Mouse (Mus musculus): ENCODE results near the gene Fnip2. TPM values are rescaled to one million over a fixed set of nuclear protein-coding genes. Genes with fewer than 3 reads are reported as not detected.

Gene Fnip2
- polyA plus RNA-seq, 2 experiments: 4.1 to 7.5 TPM

DNA sequence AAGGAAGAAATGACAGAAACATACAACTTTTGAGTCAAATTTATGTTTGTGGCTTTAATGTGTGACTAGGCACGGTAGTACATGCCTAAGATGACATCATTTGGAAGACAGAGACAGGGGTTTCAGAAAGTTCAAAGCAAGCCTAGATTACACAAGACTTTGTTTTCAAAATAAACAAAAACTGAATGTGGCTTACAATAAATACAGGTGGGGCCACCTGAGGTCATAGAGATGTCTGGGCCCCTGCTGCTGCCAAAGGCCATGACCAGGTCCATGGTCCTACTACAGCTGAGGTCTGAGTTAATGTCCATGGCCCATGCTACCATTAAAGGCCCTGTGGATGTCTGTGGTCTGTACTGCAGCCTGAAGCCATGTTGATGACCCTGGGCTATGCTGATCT is 154.1 kb downstream of the Fnip2 start:
- WGBS: 89% methylated on average over 1 of the region's 1 CpGs
- H3K9me3 ChIP-seq (ENCODE audit: control insufficient read depth, low read length): no peaks in the 10 kb centered on the region

DNA sequence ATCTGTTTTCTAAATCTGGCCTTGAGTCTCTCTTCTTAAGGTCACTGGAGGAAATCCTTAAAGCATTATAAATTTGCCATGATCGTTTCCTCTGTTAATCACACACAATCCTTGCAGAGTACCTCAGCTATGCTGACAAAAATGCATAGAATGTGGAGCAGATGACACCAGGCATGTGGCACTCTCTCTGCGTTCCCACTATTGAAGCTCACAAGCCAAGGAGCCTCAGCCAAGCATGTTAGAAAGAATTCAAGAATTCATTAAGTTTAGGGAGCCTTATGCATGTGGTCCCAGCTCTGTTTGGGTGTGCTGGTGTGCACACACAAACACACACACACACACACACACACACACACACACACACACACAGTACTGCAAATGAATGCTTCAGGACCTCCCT is 155.9 kb downstream of the Fnip2 start:
- H3K9me3 ChIP-seq (ENCODE audit: control insufficient read depth, low read length): no peaks in the 10 kb centered on the region
- no peak overlapping the region for H3K27ac ChIP-seq (replicated peaks; ENCODE audit: low read depth, low read length)
- no peak for ATAC-seq (ENCODE audit: low FRiP score, low read depth)
- no peaks in the 10 kb centered on the region for H3K27me3 ChIP-seq (ENCODE audit: control insufficient read depth, insufficient read depth, low read length)
- no peak for DNase-seq (ENCODE audit: low spot score)
- no peak overlapping the region for H3K4me2 ChIP-seq (replicated peaks; ENCODE audit: low read depth, low read length, severe bottlenecking)
- H3K36me3 ChIP-seq (ENCODE audit: control insufficient read depth, insufficient read depth, low read length): no peaks in the 10 kb centered on the region
- no peak for TF ChIP-seq POLR2A (IDR thresholded peaks at IDR 0.05; ENCODE audit: borderline replicate concordance, extremely low read depth, insufficient read depth, insufficient read length)
- 0 out of 2 replicates have a peak, but pooled peaks cover 4% of the 10 kb centered on the region for H3K4me1 ChIP-seq (ENCODE audit: control insufficient read depth, insufficient read depth, low read length)
- WGBS: 35% methylated on average over 2 of the region's 2 CpGs
- H3K4me3 ChIP-seq (replicated peaks; ENCODE audit: low read length): no peak overlapping the region
- H3K9ac ChIP-seq (ENCODE audit: low read depth, low read length, severe bottlenecking): no peak overlapping the region

More for the DNA sequence above, 154.1 kb downstream of the Fnip2 start:
- no peaks in the 10 kb centered on the region for H3K27me3 ChIP-seq (ENCODE audit: control insufficient read depth, insufficient read depth, low read length)
- no peak for ATAC-seq (ENCODE audit: low FRiP score, low read depth)
- TF ChIP-seq POLR2A (IDR thresholded peaks at IDR 0.05; ENCODE audit: borderline replicate concordance, extremely low read depth, insufficient read depth, insufficient read length): no peak
- no peak overlapping the region for H3K9ac ChIP-seq (ENCODE audit: low read depth, low read length, severe bottlenecking)
- H3K4me1 ChIP-seq (ENCODE audit: control insufficient read depth, insufficient read depth, low read length): 0 out of 2 replicates have a peak, but pooled peaks cover 4% of the 10 kb centered on the region
- no peak overlapping the region for H3K4me2 ChIP-seq (replicated peaks; ENCODE audit: low read depth, low read length, severe bottlenecking)
- no peaks in the 10 kb centered on the region for H3K36me3 ChIP-seq (ENCODE audit: control insufficient read depth, insufficient read depth, low read length)
- DNase-seq (ENCODE audit: low spot score): no peak
- H3K27ac ChIP-seq (replicated peaks; ENCODE audit: low read depth, low read length): no peak overlapping the region
- H3K4me3 ChIP-seq (replicated peaks; ENCODE audit: low read length): no peak overlapping the region

DNA sequence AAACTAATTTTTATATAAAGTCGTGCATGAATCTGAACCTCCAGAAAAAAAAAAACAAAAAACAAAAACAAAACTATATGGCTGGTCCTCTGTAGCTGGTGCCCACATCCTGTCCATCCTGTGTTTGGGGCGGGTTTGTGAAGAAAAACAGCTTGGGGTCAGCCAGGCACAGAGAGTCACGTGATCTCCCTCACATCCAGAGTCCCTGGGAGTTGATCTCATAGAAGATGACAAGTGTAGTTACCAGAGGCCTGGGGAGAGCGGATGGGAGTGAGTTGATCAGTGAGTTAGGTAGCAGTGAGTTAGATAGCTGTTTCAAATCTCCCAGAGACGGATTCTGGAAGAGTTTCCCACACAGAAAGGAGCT is 157.0 kb downstream of the Fnip2 start:
- DNase-seq (ENCODE audit: low spot score): no peak

DNA sequence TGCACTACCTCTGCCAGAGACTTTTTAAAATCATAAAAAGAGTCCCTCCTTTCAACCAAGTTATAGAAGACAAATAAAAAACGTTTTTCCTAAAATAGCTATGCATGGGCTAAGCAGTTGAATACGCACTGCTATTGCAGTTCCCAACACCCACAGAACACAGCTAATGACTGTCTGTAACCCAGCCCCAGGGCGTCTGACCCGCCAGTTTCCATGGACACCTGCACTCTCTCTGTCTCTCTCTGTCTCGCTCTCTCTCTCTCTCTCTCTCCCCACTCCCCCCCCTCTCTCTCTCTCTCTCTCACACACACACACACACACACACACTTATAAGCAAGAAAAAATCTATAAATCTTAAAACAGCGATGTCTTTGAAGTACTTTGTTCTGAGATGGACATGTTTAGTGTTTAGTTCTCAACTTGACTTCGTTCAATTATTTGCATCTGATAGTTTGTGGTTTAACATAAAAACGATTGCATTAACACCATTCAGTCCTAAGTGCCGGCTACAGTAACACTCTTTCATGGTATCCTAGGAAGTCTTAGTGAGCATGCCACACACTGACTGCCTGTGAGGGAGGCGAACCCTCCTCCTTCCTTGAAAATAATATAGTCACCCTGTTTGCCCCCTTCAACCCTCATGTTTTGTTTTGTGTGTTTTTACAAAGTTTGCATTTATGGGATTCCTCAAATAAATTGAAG is 157.5 kb downstream of the Fnip2 start:
- Histone ChIP-seq H3K27me3 (ENCODE audit: control insufficient read depth, insufficient read depth, low read length) (no peaks in the 10 kb centered on the region), H3K4me3 (replicated peaks; ENCODE audit: low read length) (no peak overlapping the region), H3K36me3 (ENCODE audit: control insufficient read depth, insufficient read depth, low read length) (no peaks in the 10 kb centered on the region), H3K9me3 (ENCODE audit: control insufficient read depth, low read length) (no peaks in the 10 kb centered on the region), H3K4me1 (ENCODE audit: control insufficient read depth, insufficient read depth, low read length) (0 out of 2 replicates have a peak, but pooled peaks cover 4% of the 10 kb centered on the region), H3K27ac (replicated peaks; ENCODE audit: low read depth, low read length) (no peak overlapping the region), H3K9ac (ENCODE audit: low read depth, low read length, severe bottlenecking) (no peak overlapping the region), H3K4me2 (replicated peaks; ENCODE audit: low read depth, low read length, severe bottlenecking) (no peak overlapping the region)
- WGBS: 18% methylated on average over 10 of the region's 10 CpGs
- TF ChIP-seq POLR2A (IDR thresholded peaks at IDR 0.05; ENCODE audit: borderline replicate concordance, extremely low read depth, insufficient read depth, insufficient read length): no peak
- DNase-seq (ENCODE audit: low spot score) (no peak), ATAC-seq (ENCODE audit: low FRiP score, low read depth) (no peak)

More for the DNA sequence above, 157.0 kb downstream of the Fnip2 start:
- Histone ChIP-seq H3K9ac (ENCODE audit: low read depth, low read length, severe bottlenecking) (no peak overlapping the region), H3K36me3 (ENCODE audit: control insufficient read depth, insufficient read depth, low read length) (no peaks in the 10 kb centered on the region), H3K27ac (replicated peaks; ENCODE audit: low read depth, low read length) (no peak overlapping the region), H3K9me3 (ENCODE audit: control insufficient read depth, low read length) (no peaks in the 10 kb centered on the region), H3K4me1 (ENCODE audit: control insufficient read depth, insufficient read depth, low read length) (0 out of 2 replicates have a peak, but pooled peaks cover 4% of the 10 kb centered on the region), H3K4me3 (replicated peaks; ENCODE audit: low read length) (no peak overlapping the region), H3K27me3 (ENCODE audit: control insufficient read depth, insufficient read depth, low read length) (no peaks in the 10 kb centered on the region), H3K4me2 (replicated peaks; ENCODE audit: low read depth, low read length, severe bottlenecking) (no peak overlapping the region)
- ATAC-seq (ENCODE audit: low FRiP score, low read depth): no peak
- TF ChIP-seq POLR2A (IDR thresholded peaks at IDR 0.05; ENCODE audit: borderline replicate concordance, extremely low read depth, insufficient read depth, insufficient read length): no peak
- WGBS: 39% methylated on average over 5 of the region's 5 CpGs

DNA sequence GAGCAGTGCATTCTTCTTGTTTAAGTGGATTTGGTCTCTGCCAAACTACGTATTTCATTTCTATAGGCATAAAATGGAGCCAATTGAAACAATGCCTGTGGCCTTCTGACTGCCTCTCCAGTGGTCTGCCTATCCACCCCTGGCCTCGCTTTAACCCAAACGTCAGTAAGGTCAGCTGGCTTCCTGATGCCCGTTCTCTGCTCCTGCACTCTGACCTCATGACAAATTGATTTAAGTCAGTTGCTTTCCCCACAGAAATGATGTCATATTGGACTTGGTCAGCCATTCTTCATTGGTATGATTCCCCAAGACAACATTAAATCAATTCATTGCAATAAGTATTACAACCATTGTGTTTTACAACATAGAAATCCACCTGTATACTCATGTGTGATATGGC is 159.1 kb downstream of the Fnip2 start:
- Histone ChIP-seq H3K27ac (replicated peaks; ENCODE audit: low read depth, low read length) (no peak overlapping the region), H3K27me3 (ENCODE audit: control insufficient read depth, insufficient read depth, low read length) (no peaks in the 10 kb centered on the region), H3K9ac (ENCODE audit: low read depth, low read length, severe bottlenecking) (no peak overlapping the region), H3K36me3 (ENCODE audit: control insufficient read depth, insufficient read depth, low read length) (no peaks in the 10 kb centered on the region), H3K4me2 (replicated peaks; ENCODE audit: low read depth, low read length, severe bottlenecking) (no peak overlapping the region), H3K4me3 (replicated peaks; ENCODE audit: low read length) (no peak overlapping the region), H3K9me3 (ENCODE audit: control insufficient read depth, low read length) (no peaks in the 10 kb centered on the region), H3K4me1 (ENCODE audit: control insufficient read depth, insufficient read depth, low read length) (0 out of 2 replicates have a peak, but pooled peaks cover 4% of the 10 kb centered on the region)
- no peak for ATAC-seq (ENCODE audit: low FRiP score, low read depth)
- no peak for TF ChIP-seq POLR2A (IDR thresholded peaks at IDR 0.05; ENCODE audit: borderline replicate concordance, extremely low read depth, insufficient read depth, insufficient read length)
- DNase-seq (ENCODE audit: low spot score): no peak
- WGBS: 33% methylated on average over 4 of the region's 4 CpGs

Other genes with a start within 250 kb of the Fnip2 start
- 0.08 TPM in 1 of 2 replicates, not detected in the other for gene Gm17359, start 231.1 kb downstream of the Fnip2 start, polyA plus RNA-seq (2012; rRNA removed)
- not detected in 2 replicates for gene Gm17359, start 231.1 kb downstream of the Fnip2 start, polyA plus RNA-seq (2014; fragmentation: Nextera tagmentation; extraction: Ambion mirVana)
- gene Ppid, start 23.5 kb upstream of the Fnip2 start, polyA plus RNA-seq (2012; rRNA removed): 77.7 and 117 TPM in 2 replicates
- 149 and 160 TPM in 2 replicates for gene Ppid, start 23.5 kb upstream of the Fnip2 start, polyA plus RNA-seq (2014; fragmentation: Nextera tagmentation; extraction: Ambion mirVana)
- 15.7 and 18.7 TPM in 2 replicates for gene 4930579G24Rik, start 61.3 kb upstream of the Fnip2 start, polyA plus RNA-seq (2012; rRNA removed)
- gene 4930579G24Rik, start 61.3 kb upstream of the Fnip2 start, polyA plus RNA-seq (2014; fragmentation: Nextera tagmentation; extraction: Ambion mirVana): 24.7 and 26.8 TPM in 2 replicates
- 32.5 and 37.5 TPM in 2 replicates for gene Etfdh, start 61.7 kb upstream of the Fnip2 start, polyA plus RNA-seq (2012; rRNA removed)
- 51.7 and 54.1 TPM in 2 replicates for gene Etfdh, start 61.7 kb upstream of the Fnip2 start, polyA plus RNA-seq (2014; fragmentation: Nextera tagmentation; extraction: Ambion mirVana)
- gene Rxfp1, start 170.1 kb upstream of the Fnip2 start, polyA plus RNA-seq (2012; rRNA removed): 0.51 and 1.0 TPM in 2 replicates
- gene Rxfp1, start 170.1 kb upstream of the Fnip2 start, polyA plus RNA-seq (2014; fragmentation: Nextera tagmentation; extraction: Ambion mirVana): 0.08 and 0.25 TPM in 2 replicates

Data from limb, embryonic 14.5 days (tissue).